Mouse (Mus musculus) bone marrow, adult 2 months (tissue): ENCODE data around the gene Clpp. TPM values are rescaled to one million over a fixed set of nuclear protein-coding genes. Genes with fewer than 3 reads are reported as not detected.

Source experiments
- H3K27ac ChIP-seq: fragments of 200-500 bp; 2 replicates; pipeline ENCODE4 v1.5.1; 2012; ENCODE audit warnings: low read depth, mild to moderate bottlenecking, control low read depth, inconsistent platforms, low read length; ENCODE audit not compliant: control insufficient read depth, poor library complexity, insufficient read depth
- H3K4me1 ChIP-seq: fragments of 200-500 bp; 2 replicates; pipeline ENCODE4 v1.6.1; 2011; ENCODE audit warnings: low read length; ENCODE audit not compliant: control insufficient read depth, insufficient read depth
- H3K4me3 ChIP-seq: fragments of 200-500 bp; replicated peaks from 2 replicates; pipeline ENCODE3; 2011; ENCODE audit warnings: mild to moderate bottlenecking, low read depth, low read length, control low read depth; ENCODE audit not compliant: control insufficient read depth
- CTCF ChIP-seq: fragments of 200-500 bp; IDR thresholded peaks from 2 replicates; pipeline ENCODE4 v1.5.1; 2011; ENCODE audit warnings: low read length, control low read depth; ENCODE audit not compliant: control insufficient read depth, insufficient read depth
- POLR2A ChIP-seq: fragments of 200-500 bp; IDR thresholded peaks from 2 replicates; pipeline ENCODE4 v1.6.1; 2011; ENCODE audit warnings: low read depth, mild to moderate bottlenecking, control low read depth, low read length, borderline replicate concordance; ENCODE audit not compliant: control insufficient read depth
- WGBS: fragments of 180-500 bp; shearing (Covaris S2); methylation state at CpG from one replicate; pipeline ENCODE4 v1.1.7; 2018; 5-methylcytosine and 5-hydroxymethylcytosine counted together
- polyA plus RNA-seq: library from polyadenylated mRNA; stranded (reverse); fragments of >200 nt; gene quantifications from 2 replicates; pipeline ENCODE4 v1.2.4, GENCODE M21; 2011; ENCODE audit warnings: low replicate concordance; ENCODE audit not compliant: missing spikeins, insufficient read depth, insufficient read length

Clpp gene
- 23.7 and 43.4 TPM in 2 replicates for polyA plus RNA-seq

- Histone ChIP-seq H3K4me1 (no peaks in the 10 kb centered on the region; the same call in 1 of the 2 replicates), H3K27ac (peak within 1 kb of the TSS; percentile 62), H3K4me3 (peak within 1 kb of the TSS; percentile 72)
- under 1% methylated on average over 52 of the region's 52 CpGs for WGBS
- TF ChIP-seq CTCF (peak; percentile 14; the same call in 1 of the 2 replicates), POLR2A (peak; percentile 85)
Measured at GRCm38 (mm10) chr17:56990115-56990746, at the start of gene Clpp. Gene Clpp (plus strand): TSS chr17:56990305.

- no peak overlapping the region for H3K4me3 ChIP-seq
- no peak for TF ChIP-seq POLR2A
- TF ChIP-seq CTCF: peak; percentile 96
Measured at GRCm38 (mm10) chr17:56950915-56951314, 39.2 kb upstream of the Clpp start.

GRCm38 (mm10) chr17:56952639-56953038 lies 37.5 kb upstream of the Clpp start:
- no peak overlapping the region for H3K4me3 ChIP-seq
- H3K4me1 ChIP-seq: no peaks in the 10 kb centered on the region; the same call in 1 of the 2 replicates
- H3K27ac ChIP-seq: no peak overlapping the region
- TF ChIP-seq POLR2A (no peak), CTCF (no peak)
- 80% methylated on average over 1 of the region's 1 CpGs for whole genome bisulfite sequencing

More at GRCm38 (mm10) chr17:56950915-56951314, 39.2 kb upstream of the Clpp start:
- WGBS: 34% methylated on average over 3 of the region's 3 CpGs
- Histone ChIP-seq H3K4me1 (no peaks in the 10 kb centered on the region), H3K27ac (no peak overlapping the region)

GRCm38 (mm10) chr17:56954871-56955270 lies 35.2 kb upstream of the Clpp start:
- 65% methylated on average over 7 of the region's 7 CpGs for WGBS
- TF ChIP-seq CTCF: no peak
- no peak for TF ChIP-seq POLR2A
- H3K4me1 ChIP-seq: peaks cover 2% of the 10 kb centered on the region; the same call in 1 of the 2 replicates
- H3K27ac ChIP-seq: no peak overlapping the region
- H3K4me3 ChIP-seq: no peak overlapping the region

- H3K4me1 ChIP-seq: peaks cover 2% of the 10 kb centered on the region; the same call in 1 of the 2 replicates
- no peak overlapping the region for H3K4me3 ChIP-seq
- no peak for TF ChIP-seq POLR2A
- TF ChIP-seq CTCF: 0 out of 2 replicates have a peak, but pooled peaks have one; percentile 4
- peak overlapping the region; percentile 23; the same call in 1 of the 2 replicates for H3K27ac ChIP-seq
- 4% methylated on average over 11 of the region's 11 CpGs for WGBS
Measured at GRCm38 (mm10) chr17:56957763-56958429, 32.2 kb upstream of the Clpp start.

- no peak overlapping the region for H3K4me3 ChIP-seq
- TF ChIP-seq CTCF: no peak
- TF ChIP-seq POLR2A: no peak
- WGBS: 70% methylated on average over 4 of the region's 4 CpGs
- H3K27ac ChIP-seq: no peak overlapping the region
- peaks cover 2% of the 10 kb centered on the region; the same call in 1 of the 2 replicates for H3K4me1 ChIP-seq
Measured at GRCm38 (mm10) chr17:56958667-56959066, 31.4 kb upstream of the Clpp start.

- Histone ChIP-seq H3K27ac (no peak overlapping the region), H3K4me1 (peaks cover 2% of the 10 kb centered on the region; the same call in 1 of the 2 replicates), H3K4me3 (no peak overlapping the region)
- no peak for TF ChIP-seq POLR2A
- no peak for TF ChIP-seq CTCF
- WGBS: 86% methylated on average over 4 of the region's 4 CpGs
Measured at GRCm38 (mm10) chr17:56961880-56962279, 28.2 kb upstream of the Clpp start.

GRCm38 (mm10) chr17:56962642-56963405 lies 27.3 kb upstream of the Clpp start:
- H3K4me1 ChIP-seq: peaks cover 2% of the 10 kb centered on the region; the same call in 1 of the 2 replicates
- no peak for TF ChIP-seq POLR2A
- no peak for TF ChIP-seq CTCF
- WGBS: 68% methylated on average over 5 of the region's 5 CpGs
- no peak overlapping the region for H3K4me3 ChIP-seq
- H3K27ac ChIP-seq: no peak overlapping the region
